Mouse (Mus musculus): ENCODE measurements at regions not wholly inside any gene's neighbourhood (a gene's known extent, or its start where the extent isn't known, plus 50 kb on each side); places are given as distances from the start of the nearest gene placed in this dataset.

GRCm38 (mm10) chr4:31672842-31673171, 291.1 kb upstream of the Map3k7 start:
- Histone ChIP-seq H3K27me3 (ENCODE audit: control insufficient read depth, insufficient read depth, low read depth, low read length) (no peaks in the 10 kb centered on the region), H3K9me3 (ENCODE audit: control insufficient read depth, low read length) (no peaks in the 10 kb centered on the region), H3K4me3 (ENCODE audit: low read length) (no peak overlapping the region), H3K4me1 (replicated peaks; ENCODE audit: control insufficient read depth, insufficient read depth, low read length) (no peaks in the 10 kb centered on the region), H3K9ac (ENCODE audit: low read length) (no peak overlapping the region), H3K4me2 (ENCODE audit: low read depth, low read length) (no peak overlapping the region), H3K36me3 (ENCODE audit: control insufficient read depth, insufficient read depth, low read length) (no peaks in the 10 kb centered on the region), H3K27ac (ENCODE audit: low read length) (no peak overlapping the region)
- WGBS = 69% methylated on average over 2 of the region's 2 CpGs
- no peak for ATAC-seq (ENCODE audit: low read depth)

DNA sequence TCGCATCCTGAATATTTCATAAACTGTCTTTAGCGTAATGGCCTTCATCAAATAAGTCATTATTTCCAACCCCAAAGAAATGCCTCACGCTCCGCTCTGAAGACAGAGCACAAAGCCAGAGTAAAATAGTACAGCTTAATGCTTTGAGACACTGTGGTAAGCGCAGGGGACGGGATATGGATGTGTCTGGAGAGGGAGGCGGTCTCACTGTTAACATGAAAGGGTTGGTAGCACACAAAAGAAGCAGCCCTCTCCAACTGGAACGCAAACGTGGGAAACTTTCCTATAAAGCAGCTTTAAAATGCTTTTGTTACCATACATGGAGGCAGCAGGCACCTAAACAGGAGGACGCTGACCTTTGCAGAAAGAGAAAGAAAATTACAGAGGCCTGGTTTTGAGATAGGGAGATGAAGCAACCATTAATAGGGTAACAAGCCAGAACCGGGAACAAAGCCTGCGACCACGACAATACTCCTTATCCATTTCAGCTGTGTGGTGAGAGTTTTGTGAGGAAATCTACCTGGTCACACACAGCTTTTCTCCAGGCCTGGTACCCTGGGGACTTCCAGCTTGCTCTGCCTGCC, 284.8 kb upstream of the Map3k7 start:
- Histone ChIP-seq H3K9me3 (ENCODE audit: control insufficient read depth, low read length) (no peaks in the 10 kb centered on the region), H3K36me3 (ENCODE audit: control insufficient read depth, insufficient read depth, low read length) (no peaks in the 10 kb centered on the region), H3K4me2 (ENCODE audit: low read depth, low read length) (no peak overlapping the region), H3K9ac (ENCODE audit: low read length) (no peak overlapping the region), H3K27me3 (ENCODE audit: control insufficient read depth, insufficient read depth, low read depth, low read length) (no peaks in the 10 kb centered on the region), H3K27ac (ENCODE audit: low read length) (no peak overlapping the region), H3K4me1 (replicated peaks; ENCODE audit: control insufficient read depth, insufficient read depth, low read length) (no peaks in the 10 kb centered on the region), H3K4me3 (ENCODE audit: low read length) (no peak overlapping the region)
- WGBS = 81% methylated on average over 13 of the region's 13 CpGs
- ATAC-seq (ENCODE audit: low read depth) = no peak

GRCm38 (mm10) chr4:31680958-31681357, 282.9 kb upstream of the Map3k7 start:
- ATAC-seq (ENCODE audit: low read depth) = no peak
- Histone ChIP-seq H3K9ac (ENCODE audit: low read length) (no peak overlapping the region), H3K27me3 (ENCODE audit: control insufficient read depth, insufficient read depth, low read depth, low read length) (no peaks in the 10 kb centered on the region), H3K4me1 (replicated peaks; ENCODE audit: control insufficient read depth, insufficient read depth, low read length) (no peaks in the 10 kb centered on the region), H3K4me2 (ENCODE audit: low read depth, low read length) (no peak overlapping the region), H3K4me3 (ENCODE audit: low read length) (no peak overlapping the region), H3K27ac (ENCODE audit: low read length) (no peak overlapping the region), H3K36me3 (ENCODE audit: control insufficient read depth, insufficient read depth, low read length) (no peaks in the 10 kb centered on the region), H3K9me3 (ENCODE audit: control insufficient read depth, low read length) (no peaks in the 10 kb centered on the region)
- 77% methylated on average over 2 of the region's 2 CpGs for WGBS

DNA sequence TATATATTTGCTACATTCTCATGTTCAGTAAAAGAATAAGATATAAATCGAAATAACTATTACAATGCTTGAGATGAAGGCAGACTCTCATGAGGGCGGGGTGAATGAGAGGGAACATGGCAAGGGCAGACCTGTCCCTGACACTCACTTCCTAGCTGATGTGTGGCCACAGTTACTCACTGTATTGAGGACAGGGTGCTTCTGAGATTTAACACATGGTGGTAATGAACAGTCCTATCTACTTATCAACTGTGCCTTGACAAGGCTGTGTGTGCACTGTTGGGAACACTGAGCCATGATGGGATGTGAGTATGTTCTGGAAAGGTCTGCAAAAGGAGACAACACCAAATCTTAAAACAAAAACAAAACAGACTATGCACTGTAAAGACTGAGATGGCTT, 274.8 kb upstream of the Map3k7 start:
- peak; percentile 89 for ATAC-seq (ENCODE audit: low read depth)
- Histone ChIP-seq H3K9ac (ENCODE audit: low read length) (no peak overlapping the region), H3K27ac (ENCODE audit: low read length) (no peak overlapping the region), H3K27me3 (ENCODE audit: control insufficient read depth, insufficient read depth, low read depth, low read length) (no peaks in the 10 kb centered on the region), H3K4me1 (replicated peaks; ENCODE audit: control insufficient read depth, insufficient read depth, low read length) (no peaks in the 10 kb centered on the region), H3K4me3 (ENCODE audit: low read length) (no peak overlapping the region), H3K36me3 (ENCODE audit: control insufficient read depth, insufficient read depth, low read length) (no peaks in the 10 kb centered on the region), H3K9me3 (ENCODE audit: control insufficient read depth, low read length) (no peaks in the 10 kb centered on the region), H3K4me2 (ENCODE audit: low read depth, low read length) (no peak overlapping the region)
- 56% methylated on average over 2 of the region's 2 CpGs for WGBS

DNA sequence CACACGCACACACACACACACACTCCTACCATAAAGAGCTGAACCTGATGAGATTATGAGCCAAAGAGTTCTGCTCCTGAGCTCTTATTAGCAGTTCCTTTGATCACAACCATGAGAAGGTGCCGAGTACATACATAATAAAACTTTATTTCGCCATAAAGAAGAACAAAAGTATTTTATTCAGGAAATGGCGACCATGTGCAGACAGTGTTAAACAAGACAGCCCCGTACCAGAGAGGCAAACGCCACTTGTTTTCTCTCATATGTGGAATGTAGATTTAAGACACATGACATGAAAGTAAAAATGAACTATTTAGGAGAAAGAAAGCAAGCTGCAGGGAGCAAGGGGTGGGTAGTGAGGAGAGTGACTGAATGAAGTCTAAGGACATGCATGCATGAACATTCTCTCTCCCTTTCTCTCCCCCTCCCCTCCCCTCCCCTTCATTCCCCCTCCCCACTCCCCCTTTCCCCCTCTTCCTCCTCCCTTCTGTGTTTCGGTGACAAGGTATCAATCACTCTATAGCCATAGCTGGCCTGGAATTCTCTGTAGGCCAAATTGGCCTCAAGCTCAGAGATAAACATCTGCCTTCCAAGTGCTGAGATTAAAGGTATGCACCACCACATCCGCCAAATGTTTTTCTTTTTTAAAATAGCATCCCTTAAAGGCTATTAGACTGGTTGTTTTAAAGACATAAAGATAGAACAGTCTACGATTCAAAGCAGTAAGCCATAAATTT, 266.0 kb upstream of the Map3k7 start:
- ATAC-seq (ENCODE audit: low read depth) = no peak
- WGBS = 51% methylated on average over 9 of the region's 9 CpGs
- no peak overlapping the region for H3K4me3 ChIP-seq (ENCODE audit: low read length)
- no peak overlapping the region for H3K9ac ChIP-seq (ENCODE audit: low read length)
- H3K36me3 ChIP-seq (ENCODE audit: control insufficient read depth, insufficient read depth, low read length) = no peaks in the 10 kb centered on the region
- no peaks in the 10 kb centered on the region for H3K9me3 ChIP-seq (ENCODE audit: control insufficient read depth, low read length)
- H3K4me1 ChIP-seq (replicated peaks; ENCODE audit: control insufficient read depth, insufficient read depth, low read length) = no peaks in the 10 kb centered on the region; the same call in 1 of the 2 replicates
- no peak overlapping the region for H3K27ac ChIP-seq (ENCODE audit: low read length)
- no peaks in the 10 kb centered on the region for H3K27me3 ChIP-seq (ENCODE audit: control insufficient read depth, insufficient read depth, low read depth, low read length)
- no peak overlapping the region for H3K4me2 ChIP-seq (ENCODE audit: low read depth, low read length)

DNA sequence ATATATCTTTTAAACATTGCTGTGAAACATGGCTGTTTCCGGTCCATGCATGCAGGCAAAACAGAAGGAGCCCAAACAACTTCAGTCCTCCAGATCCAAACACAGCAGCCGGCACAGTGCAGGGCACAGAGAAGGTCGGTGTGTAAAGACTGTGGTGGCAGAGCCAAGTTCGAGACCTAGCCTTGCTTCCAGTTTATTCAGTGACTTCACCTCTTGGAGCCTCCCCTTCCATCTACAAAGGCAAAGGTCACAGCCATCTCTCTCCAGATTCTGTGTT, 265.5 kb upstream of the Map3k7 start:
- Histone ChIP-seq H3K27me3 (ENCODE audit: control insufficient read depth, insufficient read depth, low read depth, low read length) (no peaks in the 10 kb centered on the region), H3K36me3 (ENCODE audit: control insufficient read depth, insufficient read depth, low read length) (no peaks in the 10 kb centered on the region), H3K4me3 (ENCODE audit: low read length) (no peak overlapping the region), H3K4me2 (ENCODE audit: low read depth, low read length) (no peak overlapping the region), H3K27ac (ENCODE audit: low read length) (no peak overlapping the region), H3K9ac (ENCODE audit: low read length) (no peak overlapping the region), H3K4me1 (replicated peaks; ENCODE audit: control insufficient read depth, insufficient read depth, low read length) (no peaks in the 10 kb centered on the region; the same call in 1 of the 2 replicates), H3K9me3 (ENCODE audit: control insufficient read depth, low read length) (no peaks in the 10 kb centered on the region)
- no peak for ATAC-seq (ENCODE audit: low read depth)
- WGBS = 27% methylated on average over 4 of the region's 4 CpGs

DNA sequence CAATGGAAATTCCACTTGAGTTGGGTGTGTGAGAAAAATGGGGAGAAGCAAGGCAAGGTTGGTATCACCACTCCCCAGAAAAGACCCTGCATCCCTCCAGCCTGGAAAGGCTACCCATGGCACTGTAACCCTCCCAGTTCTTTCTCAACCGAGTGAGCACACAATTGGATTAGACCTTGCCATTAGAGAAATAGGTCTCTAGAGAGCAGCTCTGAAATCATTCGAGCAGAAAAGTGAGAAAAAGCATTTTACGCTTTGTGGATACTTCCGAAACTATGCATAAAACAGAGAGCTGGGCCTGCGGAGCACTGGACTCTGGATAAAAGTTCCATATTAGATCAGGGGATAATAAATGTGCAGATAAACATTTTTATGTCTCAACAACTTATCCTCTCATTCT, 264.6 kb upstream of the Map3k7 start:
- H3K9me3 ChIP-seq (ENCODE audit: control insufficient read depth, low read length) = no peaks in the 10 kb centered on the region
- no peak overlapping the region for H3K4me2 ChIP-seq (ENCODE audit: low read depth, low read length)
- H3K4me1 ChIP-seq (replicated peaks; ENCODE audit: control insufficient read depth, insufficient read depth, low read length) = no peaks in the 10 kb centered on the region; the same call in 1 of the 2 replicates
- H3K9ac ChIP-seq (ENCODE audit: low read length) = no peak overlapping the region
- no peaks in the 10 kb centered on the region for H3K36me3 ChIP-seq (ENCODE audit: control insufficient read depth, insufficient read depth, low read length)
- H3K4me3 ChIP-seq (ENCODE audit: low read length) = no peak overlapping the region
- H3K27ac ChIP-seq (ENCODE audit: low read length) = no peak overlapping the region
- ATAC-seq (ENCODE audit: low read depth) = no peak
- no peaks in the 10 kb centered on the region for H3K27me3 ChIP-seq (ENCODE audit: control insufficient read depth, insufficient read depth, low read depth, low read length)
- WGBS = 89% methylated on average over 5 of the region's 5 CpGs

DNA sequence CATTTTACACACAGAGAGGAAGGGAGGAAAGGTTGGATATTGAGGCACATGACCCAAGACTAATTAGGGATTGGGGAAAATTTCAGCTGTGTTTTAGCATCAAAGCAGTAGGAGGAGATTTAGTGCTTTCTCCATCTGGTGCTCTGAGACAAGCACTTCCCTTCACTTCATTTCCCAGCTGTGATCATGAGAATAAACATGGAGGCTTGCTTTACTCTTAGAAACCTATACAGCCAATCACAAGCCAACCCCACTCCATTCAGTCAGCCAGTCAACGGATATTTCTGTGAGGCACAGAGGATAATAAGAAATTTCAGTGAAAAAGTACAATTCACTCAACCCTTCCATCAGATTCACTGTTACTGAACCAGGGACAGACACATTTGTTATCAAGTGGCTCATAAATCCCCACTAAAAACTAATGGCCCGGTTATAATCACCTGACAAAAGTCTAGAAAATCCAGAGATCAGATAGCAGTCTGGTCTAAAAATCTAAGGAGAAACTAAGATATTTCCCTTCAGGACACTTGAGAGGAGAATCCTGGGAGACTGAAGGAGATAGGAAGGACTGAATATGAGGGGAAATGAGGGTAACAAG, 249.7 kb upstream of the Map3k7 start:
- Histone ChIP-seq H3K4me1 (replicated peaks; ENCODE audit: control insufficient read depth, insufficient read depth, low read length) (no peaks in the 10 kb centered on the region), H3K36me3 (ENCODE audit: control insufficient read depth, insufficient read depth, low read length) (no peaks in the 10 kb centered on the region), H3K4me2 (ENCODE audit: low read depth, low read length) (no peak overlapping the region), H3K9ac (ENCODE audit: low read length) (no peak overlapping the region), H3K9me3 (ENCODE audit: control insufficient read depth, low read length) (no peaks in the 10 kb centered on the region), H3K27me3 (ENCODE audit: control insufficient read depth, insufficient read depth, low read depth, low read length) (no peaks in the 10 kb centered on the region), H3K4me3 (ENCODE audit: low read length) (no peak overlapping the region), H3K27ac (ENCODE audit: low read length) (no peak overlapping the region)
- 76% methylated on average over 2 of the region's 2 CpGs for WGBS
- no peak for ATAC-seq (ENCODE audit: low read depth)

DNA sequence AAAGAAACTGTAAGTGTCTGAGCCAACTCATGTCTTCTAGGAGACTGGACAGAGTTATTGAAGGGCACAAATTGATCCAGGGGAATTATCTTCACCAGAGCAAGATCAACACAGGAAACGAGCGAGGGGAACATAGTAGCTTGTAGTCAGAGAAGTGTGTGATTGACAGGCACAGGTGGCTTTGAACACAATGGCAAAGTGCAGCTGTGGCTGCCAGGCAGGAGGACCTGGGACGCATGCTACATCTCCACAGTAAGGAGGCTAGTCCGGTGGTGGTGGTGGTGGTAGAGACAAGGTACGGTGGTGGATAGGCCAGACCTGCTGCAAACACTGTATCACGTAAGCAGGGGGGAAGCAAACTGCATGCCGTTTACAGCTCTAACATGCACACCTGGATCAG, 240.4 kb upstream of the Map3k7 start:
- WGBS = 74% methylated on average over 7 of the region's 7 CpGs
- H3K27me3 ChIP-seq (ENCODE audit: control insufficient read depth, insufficient read depth, low read depth, low read length) = no peaks in the 10 kb centered on the region
- H3K4me3 ChIP-seq (ENCODE audit: low read length) = no peak overlapping the region
- no peaks in the 10 kb centered on the region for H3K36me3 ChIP-seq (ENCODE audit: control insufficient read depth, insufficient read depth, low read length)
- no peak overlapping the region for H3K4me2 ChIP-seq (ENCODE audit: low read depth, low read length)
- ATAC-seq (ENCODE audit: low read depth) = no peak
- no peak overlapping the region for H3K9ac ChIP-seq (ENCODE audit: low read length)
- H3K9me3 ChIP-seq (ENCODE audit: control insufficient read depth, low read length) = no peaks in the 10 kb centered on the region
- no peak overlapping the region for H3K27ac ChIP-seq (ENCODE audit: low read length)
- H3K4me1 ChIP-seq (replicated peaks; ENCODE audit: control insufficient read depth, insufficient read depth, low read length) = no peaks in the 10 kb centered on the region
